Mouse (Mus musculus) forebrain, embryonic 14.5 days (tissue): Measurements from ENCODE around the gene Rpl9-ps6. TPM values are rescaled to one million over a fixed set of nuclear protein-coding genes. Genes with fewer than 3 reads are reported as not detected.

ENCODE experiments used
- ATAC-seq: fragments of 200-750 bp; cut with Nextera tagmentation; 2 replicates; pipeline ENCODE4 v1.8.0; 2017; ENCODE audit warnings: mild to moderate bottlenecking, moderate library complexity
- DNase-seq: peaks from one replicate; pipeline ENCODE4 v3.0.0-alpha.2; 2015; ENCODE audit warnings: low spot score
- H3K27ac ChIP-seq: fragments of 300-500 bp; sonication (generic); 2 replicates; pipeline ENCODE4 v1.5.1; 2014; ENCODE audit warnings: low read depth, mild to moderate bottlenecking, control low read depth, low read length, moderate library complexity
- H3K27me3 ChIP-seq: fragments of 300-500 bp; sonication (generic); replicated peaks from 2 replicates; pipeline ENCODE4 v1.6.1; 2014; ENCODE audit warnings: low read length, control low read depth, mixed read lengths; ENCODE audit not compliant: control insufficient read depth, insufficient read depth
- H3K36me3 ChIP-seq: fragments of 300-500 bp; sonication (generic); 2 replicates; pipeline ENCODE4 v1.6.1; 2014; ENCODE audit warnings: low read length, control low read depth; ENCODE audit not compliant: control insufficient read depth, insufficient read depth
- H3K4me1 ChIP-seq: fragments of 300-500 bp; sonication (generic); 2 replicates; pipeline ENCODE4 v1.6.1; 2014; ENCODE audit warnings: antibody characterized with exemption, low read length, control low read depth; ENCODE audit not compliant: control insufficient read depth, insufficient read depth
- H3K4me2 ChIP-seq: fragments of 300-500 bp; sonication (generic); 2 replicates; pipeline ENCODE4 v1.6.1; 2014; ENCODE audit warnings: mild to moderate bottlenecking, control low read depth, low read length
- H3K4me3 ChIP-seq: fragments of 300-500 bp; sonication (generic); 2 replicates; pipeline ENCODE4 v1.5.1; 2014; ENCODE audit warnings: low read depth, low read length, control low read depth
- H3K9ac ChIP-seq: fragments of 300-500 bp; sonication (generic); 2 replicates; pipeline ENCODE4 v1.6.1; 2014; ENCODE audit warnings: mild to moderate bottlenecking, low read length, control low read depth, moderate library complexity
- H3K9me3 ChIP-seq: fragments of 300-500 bp; sonication (generic); replicated peaks from 2 replicates; pipeline ENCODE4 v1.6.1; 2016; ENCODE audit warnings: low read length, control low read depth, mixed read lengths; ENCODE audit not compliant: control insufficient read depth
- WGBS: fragments of 180-500 bp; shearing (Covaris S2); extraction: QIAGEN DNeasy Blood & Tissue Kit; methylation state at CpG from one replicate; pipeline ENCODE4 v1.1.7; 2014; 5-methylcytosine and 5-hydroxymethylcytosine counted together
- polyA plus RNA-seq: library from polyadenylated mRNA; unstranded; fragments of >200 nt; fragmentation: Nextera tagmentation; extraction: Ambion mirVana; gene quantifications from 2 replicates; pipeline ENCODE4 v1.2.1, GENCODE M21; 2014

The Rpl9-ps6 gene
- polyA plus RNA-seq = 73.1 and 96.9 TPM in 2 replicates

- WGBS = 83% methylated on average over 5 of the region's 6 CpGs
- DNase-seq (no peak), ATAC-seq (no peak)
- Histone ChIP-seq H3K36me3 (no peaks in the 10 kb centered on the region), H3K4me2 (no peak within 1 kb of the TSS), H3K9ac (no peak within 1 kb of the TSS), H3K4me1 (no peaks in the 10 kb centered on the region), H3K9me3 (no peaks in the 10 kb centered on the region), H3K4me3 (no peak within 1 kb of the TSS), H3K27me3 (no peaks in the 10 kb centered on the region), H3K27ac (no peak within 1 kb of the TSS)
These were observed at the start of gene Rpl9-ps6 for GRCm38 (mm10) chr19:32466478-32466877. Gene Rpl9-ps6 (minus strand): TSS chr19:32466578.

GRCm38 (mm10) chr19:32512518-32512917, 46.1 kb upstream of the Rpl9-ps6 start:
- WGBS = 38% methylated on average over 1 of the region's 1 CpGs
- Histone ChIP-seq H3K9ac (no peak overlapping the region), H3K36me3 (peaks cover 44% of the 10 kb centered on the region)

GRCm38 (mm10) chr19:32510962-32511361, 44.6 kb upstream of the Rpl9-ps6 start:
- H3K9me3 ChIP-seq = no peaks in the 10 kb centered on the region
- no peak overlapping the region for H3K4me3 ChIP-seq
- H3K9ac ChIP-seq = no peak overlapping the region
- WGBS = 95% methylated on average over 6 of the region's 6 CpGs
- ATAC-seq (no peak), DNase-seq (no peak)
- peaks cover 39% of the 10 kb centered on the region for H3K36me3 ChIP-seq
- no peak overlapping the region for H3K4me2 ChIP-seq
- no peaks in the 10 kb centered on the region for H3K4me1 ChIP-seq
- H3K27me3 ChIP-seq = no peaks in the 10 kb centered on the region
- H3K27ac ChIP-seq = no peak overlapping the region

More at GRCm38 (mm10) chr19:32512518-32512917, 46.1 kb upstream of the Rpl9-ps6 start:
- H3K4me1 ChIP-seq = no peaks in the 10 kb centered on the region
- ATAC-seq (no peak), DNase-seq (no peak)
- H3K9me3 ChIP-seq = no peaks in the 10 kb centered on the region
- no peak overlapping the region for H3K27ac ChIP-seq
- no peak overlapping the region for H3K4me2 ChIP-seq
- no peaks in the 10 kb centered on the region for H3K27me3 ChIP-seq
- no peak overlapping the region for H3K4me3 ChIP-seq

- H3K4me1 ChIP-seq = no peaks in the 10 kb centered on the region
- ATAC-seq (no peak), DNase-seq (no peak)
- H3K27me3 ChIP-seq = no peaks in the 10 kb centered on the region
- H3K36me3 ChIP-seq = peaks cover 35% of the 10 kb centered on the region
- H3K4me3 ChIP-seq = no peak overlapping the region
- no peak overlapping the region for H3K4me2 ChIP-seq
- no peaks in the 10 kb centered on the region for H3K9me3 ChIP-seq
- 89% methylated on average over 3 of the region's 3 CpGs for WGBS
- no peak overlapping the region for H3K9ac ChIP-seq
- no peak overlapping the region for H3K27ac ChIP-seq
These were observed 43.9 kb upstream of the Rpl9-ps6 start for GRCm38 (mm10) chr19:32510267-32510666.

- Histone ChIP-seq H3K27ac (no peak overlapping the region), H3K4me2 (no peak overlapping the region), H3K4me3 (no peak overlapping the region), H3K36me3 (peaks cover 13% of the 10 kb centered on the region), H3K9me3 (no peaks in the 10 kb centered on the region), H3K27me3 (no peaks in the 10 kb centered on the region), H3K9ac (no peak overlapping the region), H3K4me1 (no peaks in the 10 kb centered on the region)
- DNase-seq (no peak), ATAC-seq (no peak)
- WGBS = 94% methylated on average over 9 of the region's 9 CpGs
These were observed 41.1 kb upstream of the Rpl9-ps6 start for GRCm38 (mm10) chr19:32507526-32507925.

GRCm38 (mm10) chr19:32507100-32507499, 40.7 kb upstream of the Rpl9-ps6 start:
- no peak overlapping the region for H3K9ac ChIP-seq
- no peak overlapping the region for H3K4me2 ChIP-seq
- no peak overlapping the region for H3K4me3 ChIP-seq
- no peaks in the 10 kb centered on the region for H3K27me3 ChIP-seq
- no peaks in the 10 kb centered on the region for H3K9me3 ChIP-seq
- H3K36me3 ChIP-seq = peaks cover 12% of the 10 kb centered on the region; the same call in 1 of the 2 replicates
- no peak overlapping the region for H3K27ac ChIP-seq
- no peaks in the 10 kb centered on the region for H3K4me1 ChIP-seq
- no peak for DNase-seq
- WGBS = 91% methylated on average over 6 of the region's 6 CpGs
- ATAC-seq = no peak

GRCm38 (mm10) chr19:32506514-32506913, 40.1 kb upstream of the Rpl9-ps6 start:
- Histone ChIP-seq H3K27ac (no peak overlapping the region), H3K4me2 (no peak overlapping the region), H3K9ac (no peak overlapping the region), H3K4me1 (no peaks in the 10 kb centered on the region), H3K9me3 (no peaks in the 10 kb centered on the region), H3K4me3 (no peak overlapping the region), H3K27me3 (no peaks in the 10 kb centered on the region), H3K36me3 (peaks cover 12% of the 10 kb centered on the region; the same call in 1 of the 2 replicates)
- 95% methylated on average over 5 of the region's 5 CpGs for WGBS
- no peak for ATAC-seq
- no peak for DNase-seq

GRCm38 (mm10) chr19:32506081-32506480, 39.7 kb upstream of the Rpl9-ps6 start:
- H3K36me3 ChIP-seq = peaks cover 12% of the 10 kb centered on the region; the same call in 1 of the 2 replicates
- H3K4me3 ChIP-seq = no peak overlapping the region
- H3K9me3 ChIP-seq = no peaks in the 10 kb centered on the region
- no peak overlapping the region for H3K9ac ChIP-seq
- H3K27ac ChIP-seq = no peak overlapping the region
- ATAC-seq (no peak), DNase-seq (no peak)
- WGBS = 84% methylated on average over 8 of the region's 8 CpGs
- no peaks in the 10 kb centered on the region for H3K27me3 ChIP-seq
- no peak overlapping the region for H3K4me2 ChIP-seq
- no peaks in the 10 kb centered on the region for H3K4me1 ChIP-seq

- H3K36me3 ChIP-seq = peaks cover 18% of the 10 kb centered on the region
- DNase-seq (peak; percentile 61), ATAC-seq (peak; percentile 42; the same call in 1 of the 2 replicates)
- 87% methylated on average over 6 of the region's 6 CpGs for WGBS
- H3K9ac ChIP-seq = no peak overlapping the region
- H3K27me3 ChIP-seq = no peaks in the 10 kb centered on the region
- no peak overlapping the region for H3K27ac ChIP-seq
- H3K4me3 ChIP-seq = no peak overlapping the region
- H3K4me2 ChIP-seq = no peak overlapping the region
- no peaks in the 10 kb centered on the region for H3K9me3 ChIP-seq
- H3K4me1 ChIP-seq = no peaks in the 10 kb centered on the region
These were observed 35.0 kb upstream of the Rpl9-ps6 start for GRCm38 (mm10) chr19:32501414-32501813.
